Mouse (Mus musculus): ENCODE measurements around the gene Tmub2. TPM values are rescaled to one million over a fixed set of nuclear protein-coding genes. Genes with fewer than 3 reads are reported as not detected.

Tmub2 gene
- polyA plus RNA-seq (2014; fragmentation: Illumina TruSeq; extraction: RNeasy Lipid Tissue Mini Kit (QIAGEN cat#74804)): 3.6 TPM

DNA sequence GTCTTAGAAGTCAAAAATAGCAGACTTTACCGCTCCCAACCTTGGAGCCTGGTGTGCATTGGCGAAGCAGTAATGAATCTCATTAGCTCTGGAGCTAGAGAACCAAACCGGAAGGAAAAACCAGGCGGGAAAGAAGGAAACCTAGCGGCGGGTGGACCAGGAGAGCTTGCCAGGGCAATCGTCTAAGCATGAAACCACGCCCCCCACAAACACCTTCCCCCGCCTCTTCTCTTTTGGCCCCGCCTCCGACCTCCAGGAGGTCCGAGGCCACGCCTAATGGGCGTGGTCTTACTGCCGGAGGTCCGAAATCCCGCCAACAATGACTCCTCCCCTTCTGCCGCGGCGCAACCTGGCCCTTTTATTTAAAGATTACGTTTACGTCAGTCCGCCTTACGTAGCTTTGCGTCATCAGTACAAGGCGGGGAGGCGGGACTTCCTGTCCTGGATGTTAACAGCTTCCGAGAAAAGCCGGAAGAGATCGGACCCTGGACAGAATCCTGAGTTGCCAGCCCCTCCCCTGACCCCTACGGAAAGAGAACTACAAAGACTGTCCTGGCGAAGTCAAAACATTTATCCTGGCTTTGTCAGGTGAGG lies at the start of gene Tmub2:
Gene Tmub2, plus strand, starts transcription at position 431 of the 594 bp plus-strand sequence.

DNA sequence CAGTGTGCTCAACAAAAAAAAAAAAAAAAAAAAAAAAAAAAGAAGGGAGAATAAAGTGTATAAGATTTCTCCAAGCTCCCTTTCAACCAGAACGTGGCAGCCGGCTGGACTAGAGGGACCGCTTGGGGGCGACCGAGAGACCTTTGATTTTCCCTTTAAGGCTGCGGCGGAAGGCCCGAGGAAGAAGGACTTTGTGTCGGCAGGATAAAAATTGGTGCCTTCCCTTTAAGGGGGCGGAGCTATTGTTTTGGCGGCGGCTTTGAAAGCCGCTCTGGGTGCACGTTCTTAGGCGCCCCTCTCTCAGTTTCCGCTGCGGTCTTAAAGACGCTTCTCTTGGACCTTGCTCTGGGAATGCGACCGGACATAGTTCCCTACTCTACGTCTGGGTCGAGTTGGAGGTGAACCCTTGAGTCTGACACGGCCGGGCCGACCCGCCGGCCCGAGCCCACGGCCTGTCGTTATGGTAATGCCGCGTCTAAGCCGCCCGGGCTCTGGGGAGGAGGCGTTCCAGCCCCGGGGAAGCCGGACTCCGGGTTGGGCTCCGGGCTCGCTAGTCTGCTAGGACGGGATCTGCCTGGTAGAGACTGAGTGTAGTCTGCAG lies 36.0 kb upstream of the Tmub2 start, which contains the start of gene BC030867:
Gene BC030867, plus strand, starts transcription at position 253 of the 601 bp plus-strand sequence.

DNA sequence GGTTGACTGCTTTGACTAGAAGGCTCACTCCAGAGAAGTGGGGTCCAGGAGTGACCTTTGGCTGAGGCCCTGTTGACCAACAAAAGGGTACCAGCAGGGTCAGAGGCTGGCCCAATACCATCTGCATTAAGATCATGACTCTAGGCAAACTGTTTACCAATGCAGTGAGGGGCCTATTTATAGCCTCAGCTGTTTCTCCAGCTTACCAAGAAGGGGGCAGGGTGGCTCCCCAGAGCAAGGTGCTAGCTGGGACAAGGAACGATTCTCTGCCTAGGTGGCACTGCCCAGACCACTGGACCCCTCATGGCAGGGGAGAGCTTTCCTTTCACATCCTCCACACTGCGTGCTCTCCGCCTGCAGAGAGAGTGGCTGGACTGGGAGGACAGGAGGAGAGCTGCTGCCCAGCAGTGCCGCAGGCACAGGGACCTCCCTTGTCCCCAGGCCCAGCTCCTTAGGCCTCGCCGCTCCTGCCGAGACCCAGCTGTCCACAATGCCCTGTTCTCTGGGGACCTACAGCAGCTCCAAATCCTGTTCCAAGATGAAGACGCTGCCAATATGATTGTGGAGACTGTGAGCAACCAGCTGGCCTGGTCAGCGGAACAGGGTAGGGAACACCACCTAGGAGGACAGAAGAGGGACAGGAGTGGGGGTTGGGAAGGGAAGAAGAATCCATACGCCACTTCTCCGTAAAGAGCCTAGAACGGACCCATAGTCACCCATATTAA lies 16.0 kb upstream of the Tmub2 start, which contains the start of gene Asb16:
Gene Asb16, plus strand, starts transcription at position 224 of the 725 bp plus-strand sequence.

DNA sequence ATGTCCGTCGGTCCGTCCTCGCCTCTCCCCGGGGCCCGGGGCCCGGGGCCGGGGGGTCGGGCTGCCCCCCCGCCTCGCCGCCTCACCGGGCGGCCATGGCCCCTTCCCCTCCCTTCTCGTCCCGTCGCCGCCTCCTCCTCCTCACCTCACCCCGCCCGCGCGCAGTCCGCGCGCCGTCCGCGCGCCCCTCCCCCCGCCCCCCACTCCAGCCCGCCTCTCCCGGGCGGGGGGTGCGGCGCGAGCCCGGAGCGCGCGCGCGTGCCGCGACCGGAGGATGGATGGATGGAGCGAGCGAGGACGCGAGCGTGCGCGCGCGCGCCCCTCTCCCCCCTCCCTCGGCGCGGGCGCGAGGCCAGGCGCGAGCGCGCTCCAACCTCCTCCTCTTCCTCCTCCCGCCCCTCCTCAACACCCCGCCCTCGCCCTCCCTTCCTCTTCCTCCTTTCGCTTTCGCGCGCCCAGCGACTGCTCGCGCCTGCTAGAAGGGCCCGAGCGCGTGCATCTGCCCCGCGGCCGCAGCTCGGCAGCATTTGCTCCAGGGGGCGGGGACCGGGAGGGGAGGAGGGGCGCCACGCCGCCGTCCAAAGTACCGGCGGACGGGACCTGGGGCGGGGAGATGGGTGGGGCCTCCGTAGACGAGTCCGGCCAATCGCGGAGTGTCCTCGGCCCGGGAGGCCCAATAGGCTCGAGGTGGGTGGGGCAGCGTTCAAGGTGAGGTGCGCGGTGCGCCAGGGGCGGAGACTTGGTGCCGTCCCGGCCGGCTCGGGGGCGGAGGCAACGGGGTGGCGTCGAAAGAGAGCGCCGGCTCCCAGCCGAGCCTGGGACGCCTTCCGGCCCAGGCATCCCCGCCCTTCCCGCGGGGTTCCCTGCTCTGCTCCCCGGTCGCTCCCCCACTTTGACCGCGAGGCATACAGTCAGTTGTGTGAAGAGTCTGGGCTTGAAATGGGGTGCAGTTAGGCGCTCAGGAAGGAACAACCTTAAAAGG lies 12.1 kb downstream of the Tmub2 start, which contains the start of gene Atxn7l3:
Gene Atxn7l3, minus strand, starts transcription at position 141 of the 982 bp plus-strand sequence.

DNA sequence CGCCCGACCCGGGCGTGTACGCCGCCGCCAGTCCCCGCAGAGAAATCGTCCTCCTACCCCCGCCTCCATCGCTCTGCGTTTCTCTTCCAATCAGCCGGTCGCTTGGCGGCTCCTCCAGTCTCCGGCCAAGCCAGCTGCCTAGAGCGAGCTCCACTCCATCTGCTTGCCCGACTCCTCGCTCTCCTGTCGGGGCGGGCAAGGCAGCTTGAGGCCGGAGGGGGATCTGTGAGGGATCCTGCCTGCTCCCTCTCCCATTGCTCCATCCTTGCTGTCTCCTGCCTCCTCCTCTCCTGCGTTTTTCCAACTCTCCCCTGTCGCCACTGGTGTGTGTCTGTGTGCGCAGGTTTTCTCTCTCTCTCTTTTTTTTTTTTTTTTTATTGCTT lies 34.7 kb downstream of the Tmub2 start, which contains the start of gene Ubtf:
Gene Ubtf, minus strand, starts transcription at position 333 of the 383 bp plus-strand sequence.

Other genes starting within 250 kb of the Tmub2 start
- 5.4 TPM for gene Cd300lg, start 243.4 kb upstream of the Tmub2 start, polyA plus RNA-seq (2014; fragmentation: Illumina TruSeq; extraction: RNeasy Lipid Tissue Mini Kit (QIAGEN cat#74804))
- 0.63 TPM for gene Mpp2, start 196.4 kb upstream of the Tmub2 start, polyA plus RNA-seq (2014; fragmentation: Illumina TruSeq; extraction: RNeasy Lipid Tissue Mini Kit (QIAGEN cat#74804))
- gene Ppy, start 183.6 kb upstream of the Tmub2 start, polyA plus RNA-seq (2014; fragmentation: Illumina TruSeq; extraction: RNeasy Lipid Tissue Mini Kit (QIAGEN cat#74804)): not detected
- gene Pyy, start 177.1 kb upstream of the Tmub2 start, polyA plus RNA-seq (2014; fragmentation: Illumina TruSeq; extraction: RNeasy Lipid Tissue Mini Kit (QIAGEN cat#74804)): not detected
- gene Nags, start 139.4 kb upstream of the Tmub2 start, polyA plus RNA-seq (2014; fragmentation: Illumina TruSeq; extraction: RNeasy Lipid Tissue Mini Kit (QIAGEN cat#74804)): not detected
- gene Tmem101, start 128.5 kb upstream of the Tmub2 start, polyA plus RNA-seq (2014; fragmentation: Illumina TruSeq; extraction: RNeasy Lipid Tissue Mini Kit (QIAGEN cat#74804)): 6.0 TPM
- 73.6 TPM for gene Lsm12, start 99.6 kb upstream of the Tmub2 start, polyA plus RNA-seq (2014; fragmentation: Illumina TruSeq; extraction: RNeasy Lipid Tissue Mini Kit (QIAGEN cat#74804))
- 0.71 TPM for gene G6pc3, start 95.3 kb upstream of the Tmub2 start, polyA plus RNA-seq (2014; fragmentation: Illumina TruSeq; extraction: RNeasy Lipid Tissue Mini Kit (QIAGEN cat#74804))
- 1.00 TPM for gene Hdac5, start 54.8 kb upstream of the Tmub2 start, polyA plus RNA-seq (2014; fragmentation: Illumina TruSeq; extraction: RNeasy Lipid Tissue Mini Kit (QIAGEN cat#74804))
- gene BC030867, start 36.0 kb upstream of the Tmub2 start, polyA plus RNA-seq (2014; fragmentation: Illumina TruSeq; extraction: RNeasy Lipid Tissue Mini Kit (QIAGEN cat#74804)): not detected
- gene Asb16, start 16.2 kb upstream of the Tmub2 start, polyA plus RNA-seq (2014; fragmentation: Illumina TruSeq; extraction: RNeasy Lipid Tissue Mini Kit (QIAGEN cat#74804)): not detected
- gene Atxn7l3, start 11.7 kb downstream of the Tmub2 start, polyA plus RNA-seq (2014; fragmentation: Illumina TruSeq; extraction: RNeasy Lipid Tissue Mini Kit (QIAGEN cat#74804)): 8.8 TPM
- 54.4 TPM for gene Ubtf, start 34.8 kb downstream of the Tmub2 start, polyA plus RNA-seq (2014; fragmentation: Illumina TruSeq; extraction: RNeasy Lipid Tissue Mini Kit (QIAGEN cat#74804))
- not detected for gene Slc4a1, start 81.3 kb downstream of the Tmub2 start, polyA plus RNA-seq (2014; fragmentation: Illumina TruSeq; extraction: RNeasy Lipid Tissue Mini Kit (QIAGEN cat#74804))
- gene Rundc3a, start 108.5 kb downstream of the Tmub2 start, polyA plus RNA-seq (2014; fragmentation: Illumina TruSeq; extraction: RNeasy Lipid Tissue Mini Kit (QIAGEN cat#74804)): not detected
- 2.3 TPM for gene Slc25a39, start 123.0 kb downstream of the Tmub2 start, polyA plus RNA-seq (2014; fragmentation: Illumina TruSeq; extraction: RNeasy Lipid Tissue Mini Kit (QIAGEN cat#74804))
- gene Grn, start 145.4 kb downstream of the Tmub2 start, polyA plus RNA-seq (2014; fragmentation: Illumina TruSeq; extraction: RNeasy Lipid Tissue Mini Kit (QIAGEN cat#74804)): 10.5 TPM
- gene Fam171a2, start 162.8 kb downstream of the Tmub2 start, polyA plus RNA-seq (2014; fragmentation: Illumina TruSeq; extraction: RNeasy Lipid Tissue Mini Kit (QIAGEN cat#74804)): not detected
- not detected for gene Itga2b, start 185.2 kb downstream of the Tmub2 start, polyA plus RNA-seq (2014; fragmentation: Illumina TruSeq; extraction: RNeasy Lipid Tissue Mini Kit (QIAGEN cat#74804))